ENCODE assay signal across 8 mouse cellular contexts in the genomic region with DNA sequence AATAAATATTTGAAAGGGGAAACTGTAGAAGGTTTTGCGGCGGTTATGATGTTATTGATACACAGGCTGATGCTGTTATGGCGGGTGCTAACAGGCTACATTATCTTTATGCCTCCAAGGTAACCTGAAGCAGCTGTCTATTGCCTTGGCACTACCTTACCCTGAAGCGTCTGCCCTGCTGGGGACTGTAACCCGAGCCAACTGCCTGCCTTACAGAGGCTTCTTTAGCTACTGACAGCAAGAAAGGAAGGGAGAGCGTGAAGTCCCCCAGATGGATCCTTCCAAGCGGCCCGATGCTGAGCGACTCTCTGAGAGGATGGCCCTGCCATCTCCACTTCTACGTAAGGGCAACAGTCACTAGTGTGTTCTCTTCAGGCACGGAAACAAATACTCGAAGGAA. TPM values are rescaled to one million over a fixed set of nuclear protein-coding genes. Genes with fewer than 3 reads are reported as not detected.
DNase-seq lines count a peak whose midpoint lies in the region; ATAC-seq lines count a peak whose summit lies in the region.

Gene Fam107b, plus strand, starts transcription at position 303 of the 400 bp plus-strand sequence.

- WGBS in neural tube, embryonic 11.5 days, result 70% methylated on average over 12 of the region's 12 CpGs
- WGBS in hindbrain, embryonic 16.5 days, result 73% methylated on average over 12 of the region's 12 CpGs
- 75% methylated on average over 12 of the region's 12 CpGs for WGBS in midbrain, embryonic 11.5 days

- no peak for DNase-seq in adrenal gland, adult 2 months
- no peak for DNase-seq in adrenal gland, postnatal 25 days
- DNase-seq in neural tube, embryonic 11.5 days (ENCODE audit: low spot score), result no peak
- DNase-seq in neural tube, embryonic 10.5 days (ENCODE audit: extremely low spot score, low spot score), result no peak
- no peak for DNase-seq in midbrain, embryonic 11.5 days (ENCODE audit: low spot score, missing footprints)
- DNase-seq in spleen, postnatal 4 days (ENCODE audit: low spot score in 2 of 2), result no peak
- DNase-seq in left cerebral cortex, adult 9 months (ENCODE audit: low spot score in 2 of 2), result no peak

- H3K9me3 ChIP-seq in neural tube, embryonic 11.5 days (ENCODE audit: control insufficient read depth, low read length), result no peaks in the 10 kb centered on the region
- no peaks in the 10 kb centered on the region for H3K9me3 ChIP-seq in hindbrain, embryonic 16.5 days (ENCODE audit: control insufficient read depth, low read length)
- H3K9me3 ChIP-seq in midbrain, embryonic 11.5 days (ENCODE audit: control insufficient read depth, low read length), result no peaks in the 10 kb centered on the region

- no peak within 1 kb of the TSS for H3K27ac ChIP-seq in neural tube, embryonic 11.5 days (ENCODE audit: low read depth, low read length)
- no peak within 1 kb of the TSS for H3K27ac ChIP-seq in hindbrain, embryonic 16.5 days (ENCODE audit: low read depth, low read length)
- no peak within 1 kb of the TSS for H3K27ac ChIP-seq in midbrain, embryonic 11.5 days (ENCODE audit: low read depth, low read length)

- no peak for ATAC-seq in neural tube, embryonic 11.5 days (ENCODE audit: insufficient read depth, low FRiP score, low TSS enrichment)
- ATAC-seq in hindbrain, embryonic 16.5 days, result no peak
- no peak for ATAC-seq in midbrain, embryonic 11.5 days (ENCODE audit: low FRiP score)

- H3K27me3 ChIP-seq in neural tube, embryonic 11.5 days (ENCODE audit: control insufficient read depth, insufficient read depth, low read length), result no peaks in the 10 kb centered on the region
- H3K27me3 ChIP-seq in hindbrain, embryonic 16.5 days (replicated peaks; ENCODE audit: control insufficient read depth, insufficient read depth, low read length), result no peaks in the 10 kb centered on the region
- H3K27me3 ChIP-seq in midbrain, embryonic 11.5 days (ENCODE audit: control insufficient read depth, insufficient read depth, low read length), result no peaks in the 10 kb centered on the region

- H3K9ac ChIP-seq in neural tube, embryonic 11.5 days (ENCODE audit: low read length), result no peak within 1 kb of the TSS
- no peak within 1 kb of the TSS for H3K9ac ChIP-seq in hindbrain, embryonic 16.5 days (ENCODE audit: low read depth, low read length)
- no peak within 1 kb of the TSS for H3K9ac ChIP-seq in midbrain, embryonic 11.5 days (ENCODE audit: low read length)

- H3K4me3 ChIP-seq in neural tube, embryonic 11.5 days (ENCODE audit: low read depth, low read length), result no peak within 1 kb of the TSS
- no peak within 1 kb of the TSS for H3K4me3 ChIP-seq in hindbrain, embryonic 16.5 days (ENCODE audit: low read length)
- no peak within 1 kb of the TSS for H3K4me3 ChIP-seq in midbrain, embryonic 11.5 days (ENCODE audit: low read depth, low read length)

- H3K4me2 ChIP-seq in neural tube, embryonic 11.5 days (ENCODE audit: low read depth), result no peak within 1 kb of the TSS
- no peak within 1 kb of the TSS for H3K4me2 ChIP-seq in hindbrain, embryonic 16.5 days (ENCODE audit: low read length)
- no peak within 1 kb of the TSS for H3K4me2 ChIP-seq in midbrain, embryonic 11.5 days

- no peaks in the 10 kb centered on the region for H3K36me3 ChIP-seq in neural tube, embryonic 11.5 days (ENCODE audit: control insufficient read depth, insufficient read depth, low read length)
- H3K36me3 ChIP-seq in hindbrain, embryonic 16.5 days (ENCODE audit: control insufficient read depth, insufficient read depth, low read length), result no peaks in the 10 kb centered on the region
- H3K36me3 ChIP-seq in midbrain, embryonic 11.5 days (ENCODE audit: control insufficient read depth, insufficient read depth, low read length), result no peaks in the 10 kb centered on the region

- H3K4me1 ChIP-seq in neural tube, embryonic 11.5 days (ENCODE audit: control insufficient read depth, insufficient read depth, low read length), result no peaks in the 10 kb centered on the region
- H3K4me1 ChIP-seq in hindbrain, embryonic 16.5 days (ENCODE audit: control insufficient read depth, insufficient read depth, low read depth, low read length), result no peaks in the 10 kb centered on the region
- no peaks in the 10 kb centered on the region for H3K4me1 ChIP-seq in midbrain, embryonic 11.5 days (ENCODE audit: control insufficient read depth, insufficient read depth, low read length)

RNA-seq across cellular contexts. Expression of gene Fam107b, which starts in this region (rescaled TPM):
- 10 to 100 TPM; 16.1 to 17.4 TPM for total RNA-seq in adrenal gland, adult 2 months (2021)
- 3.5 and 3.9 TPM in 2 replicates for polyA plus RNA-seq in adrenal gland, adult 2 months (2012; rRNA removed)
- total RNA-seq in adrenal gland, postnatal 25 days (2021), result 9.5 and 15.9 TPM in 2 replicates
- 64.4 TPM in 2 replicates for polyA plus RNA-seq in neural tube, embryonic 11.5 days (2014; fragmentation: Nextera tagmentation; extraction: Ambion mirVana)
- polyA plus RNA-seq in hindbrain, embryonic 16.5 days (2015; fragmentation: Nextera tagmentation; extraction: Ambion mirVana), result 27.0 and 34.0 TPM in 2 replicates
- polyA plus RNA-seq in midbrain, embryonic 11.5 days (2014; fragmentation: Nextera tagmentation; extraction: Ambion mirVana), result 60.4 and 65.7 TPM in 2 replicates
